Mouse (Mus musculus) mammary gland, adult 2 months (tissue): Measurements from ENCODE around the gene Hoxc12. TPM values are rescaled to one million over a fixed set of nuclear protein-coding genes. Genes with fewer than 3 reads are reported as not detected.

ENCODE experiments used
- polyA plus RNA-seq: library from polyadenylated mRNA; depleted of rRNA; stranded (reverse); fragments of >200 nt; gene quantifications from 2 replicates; pipeline ENCODE4 v1.2.3, GENCODE M21; 2012; ENCODE audit warnings: low replicate concordance; rRNA removed

Hoxc12 gene
- polyA plus RNA-seq: not detected in 2 replicates

DNA sequence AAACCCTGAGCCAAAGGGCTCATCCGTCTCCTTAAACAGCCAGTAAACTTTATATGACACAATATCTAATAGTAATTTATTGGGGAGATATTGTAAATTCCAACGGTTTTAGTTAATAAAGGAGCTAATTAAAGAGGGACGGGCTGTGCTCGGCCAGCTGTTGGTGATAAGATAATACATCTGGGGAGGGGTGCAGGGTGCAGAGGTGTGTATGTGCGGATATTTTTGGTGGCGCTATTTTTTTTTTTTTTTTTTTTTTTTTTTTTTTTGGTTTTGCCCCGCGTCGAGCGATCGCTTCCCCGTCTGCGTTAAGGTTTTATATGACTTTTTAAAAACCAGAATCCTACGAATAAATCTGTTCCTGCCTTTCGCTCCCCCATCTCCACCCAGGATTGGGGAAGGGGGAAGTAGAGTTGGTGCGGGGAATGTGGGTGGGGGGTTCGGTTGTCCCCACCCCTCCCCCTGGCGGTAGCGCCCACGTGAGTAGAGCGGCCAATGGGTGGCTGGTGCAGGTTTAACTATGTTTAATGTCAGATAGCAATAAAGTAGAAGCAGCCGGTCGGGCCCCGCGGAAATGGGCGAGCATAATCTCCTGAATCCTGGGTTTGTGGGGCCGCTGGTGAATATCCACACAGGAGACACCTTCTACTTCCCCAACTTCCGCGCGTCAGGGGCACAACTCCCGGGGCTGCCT, at the start of gene Hoxc12:
Gene Hoxc12, plus strand, starts transcription at position 479 of the 694 bp plus-strand sequence.

DNA sequence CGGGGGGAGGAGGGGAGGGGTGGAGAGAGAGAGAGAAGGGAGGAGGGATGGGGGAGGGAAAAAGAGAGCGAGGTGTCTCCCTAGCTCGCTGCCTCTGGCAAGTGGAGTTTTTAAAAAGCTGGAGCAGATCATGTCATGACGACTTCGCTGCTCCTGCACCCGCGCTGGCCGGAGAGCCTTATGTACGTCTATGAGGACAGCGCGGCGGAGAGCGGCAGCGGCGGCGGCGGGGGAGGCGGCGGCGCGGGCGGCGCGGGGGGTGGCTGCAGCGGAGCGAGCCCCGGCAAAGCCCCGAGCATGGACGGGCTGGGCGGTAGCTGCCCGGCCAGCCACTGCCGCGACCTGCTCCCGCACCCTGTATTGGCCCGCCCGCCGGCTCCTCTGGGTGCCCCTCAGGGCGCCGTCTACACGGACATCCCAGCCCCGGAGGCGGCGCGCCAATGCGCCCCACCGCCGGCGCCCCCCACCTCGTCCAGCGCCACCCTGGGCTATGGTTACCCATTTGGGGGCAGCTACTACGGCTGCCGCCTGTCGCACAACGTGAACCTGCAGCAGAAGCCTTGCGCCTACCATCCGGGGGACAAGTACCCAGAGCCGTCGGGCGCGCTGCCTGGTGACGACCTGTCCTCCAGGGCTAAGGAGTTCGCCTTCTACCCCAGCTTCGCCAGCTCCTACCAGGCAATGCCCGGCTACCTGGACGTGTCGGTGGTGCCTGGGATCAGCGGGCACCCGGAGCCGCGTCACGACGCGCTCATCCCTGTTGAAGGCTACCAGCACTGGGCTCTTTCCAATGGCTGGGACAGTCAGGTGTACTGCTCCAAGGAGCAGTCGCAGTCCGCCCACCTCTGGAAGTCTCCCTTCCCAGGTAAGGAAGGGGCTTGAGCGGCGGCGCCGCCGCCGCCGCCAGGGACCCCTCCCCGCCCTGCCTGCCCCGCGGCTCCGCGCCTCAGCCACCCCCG, 15.2 kb upstream of the Hoxc12 start, which contains the start of gene Hoxc13:
Gene Hoxc13, plus strand, starts transcription at position 51 of the 959 bp plus-strand sequence.

DNA sequence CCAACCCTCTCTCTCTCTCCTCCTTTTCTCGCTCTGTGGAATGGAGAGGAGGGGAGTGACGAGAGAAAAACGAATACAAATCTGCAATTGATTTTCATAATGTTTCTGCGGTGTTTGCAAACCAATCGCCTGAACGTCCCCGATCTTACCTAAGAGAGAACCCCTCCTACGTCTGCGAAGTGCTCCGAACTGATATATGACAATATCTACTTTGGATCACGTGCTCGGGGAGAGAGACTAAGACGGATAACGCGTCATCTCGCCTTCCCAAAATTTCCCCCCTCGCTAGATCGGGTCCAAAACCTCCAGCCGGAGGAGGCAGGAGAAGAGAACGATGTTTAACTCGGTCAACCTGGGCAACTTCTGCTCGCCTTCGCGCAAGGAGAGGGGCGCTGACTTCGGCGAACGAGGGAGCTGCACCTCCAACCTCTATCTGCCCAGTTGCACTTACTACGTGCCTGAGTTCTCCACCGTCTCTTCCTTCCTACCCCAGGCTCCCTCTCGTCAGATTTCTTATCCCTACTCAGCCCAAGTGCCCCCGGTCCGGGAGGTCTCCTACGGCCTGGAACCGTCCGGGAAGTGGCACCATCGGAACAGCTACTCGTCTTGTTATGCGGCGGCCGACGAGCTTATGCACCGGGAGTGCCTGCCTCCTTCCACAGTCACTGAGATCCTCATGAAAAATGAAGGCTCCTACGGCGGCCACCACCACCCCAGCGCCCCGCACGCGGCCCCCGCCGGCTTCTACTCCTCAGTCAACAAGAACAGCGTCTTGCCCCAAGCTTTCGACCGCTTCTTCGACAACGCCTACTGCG, 17.8 kb downstream of the Hoxc12 start, which contains the start of gene Hoxc11:
Gene Hoxc11, plus strand, starts transcription at position 236 of the 815 bp plus-strand sequence.

DNA sequence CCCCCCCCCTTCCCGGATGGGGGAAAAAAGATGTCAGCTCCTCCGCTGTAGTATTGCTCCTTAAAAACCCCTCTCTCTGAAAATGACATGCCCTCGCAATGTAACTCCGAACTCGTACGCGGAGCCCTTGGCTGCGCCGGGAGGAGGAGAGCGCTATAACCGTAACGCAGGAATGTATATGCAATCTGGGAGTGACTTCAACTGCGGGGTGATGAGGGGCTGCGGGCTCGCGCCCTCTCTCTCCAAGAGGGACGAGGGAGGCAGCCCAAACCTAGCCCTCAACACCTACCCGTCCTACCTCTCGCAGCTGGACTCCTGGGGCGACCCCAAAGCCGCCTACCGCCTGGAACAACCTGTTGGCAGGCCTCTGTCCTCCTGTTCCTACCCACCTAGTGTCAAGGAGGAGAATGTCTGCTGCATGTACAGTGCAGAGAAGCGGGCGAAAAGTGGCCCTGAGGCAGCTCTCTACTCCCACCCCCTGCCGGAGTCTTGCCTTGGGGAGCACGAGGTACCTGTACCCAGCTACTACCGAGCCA, 30.3 kb downstream of the Hoxc12 start, which contains the start of gene Hoxc10:
Gene Hoxc10, plus strand, starts transcription at position 21 of the 536 bp plus-strand sequence.

DNA sequence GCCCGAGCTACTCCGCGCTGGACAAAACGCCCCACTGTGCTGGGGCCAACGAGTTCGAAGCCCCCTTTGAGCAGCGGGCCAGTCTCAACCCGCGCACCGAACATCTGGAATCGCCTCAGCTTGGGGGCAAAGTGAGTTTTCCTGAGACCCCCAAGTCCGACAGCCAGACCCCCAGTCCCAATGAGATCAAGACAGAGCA, 30.7 kb downstream of the Hoxc12 start, which contains the start of gene Hoxc5:
Gene Hoxc5, plus strand, starts transcription at position 132 of the 199 bp plus-strand sequence.

DNA sequence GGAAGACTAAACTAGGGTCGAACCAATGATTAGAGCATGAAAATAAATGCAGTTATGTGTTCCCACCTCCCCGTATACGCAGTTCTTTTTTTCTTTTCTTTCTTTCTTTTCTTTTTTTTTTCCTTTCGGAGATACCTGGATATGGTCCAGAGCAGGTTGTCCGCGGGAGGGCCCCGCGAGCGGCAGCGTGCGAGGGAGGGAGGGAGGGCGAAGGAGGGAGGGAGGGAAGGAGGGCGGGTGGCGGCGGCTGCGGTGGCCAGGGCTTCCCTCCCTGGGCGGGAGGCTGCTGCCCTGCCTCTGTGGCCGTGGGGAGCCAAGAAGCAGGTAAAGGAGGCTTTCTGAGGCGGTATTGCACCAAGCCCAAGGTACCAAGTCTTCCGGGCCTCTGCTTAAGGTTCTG, 39.6 kb downstream of the Hoxc12 start, which contains the start of gene Hoxc9:
Gene Hoxc9, plus strand, starts transcription at position 269 of the 400 bp plus-strand sequence.

Other genes starting within 250 kb of the Hoxc12 start
- 47.3 and 82.5 TPM in 2 replicates for gene Calcoco1, start 214.6 kb upstream of the Hoxc12 start, polyA plus RNA-seq
- 0.06 TPM in 1 of 2 replicates, not detected in the other for gene Hoxc13, start 15.7 kb upstream of the Hoxc12 start, polyA plus RNA-seq
- gene Hoxc11, start 17.7 kb downstream of the Hoxc12 start, polyA plus RNA-seq: 0.13 TPM in 1 of 2 replicates, not detected in the other
- gene Hoxc10, start 30.0 kb downstream of the Hoxc12 start, polyA plus RNA-seq: 5.7 and 16.2 TPM in 2 replicates
- gene Hoxc5, start 30.7 kb downstream of the Hoxc12 start, polyA plus RNA-seq: 6.7 and 10.3 TPM in 2 replicates
- 3.3 and 27.1 TPM in 2 replicates for gene Hoxc9, start 39.7 kb downstream of the Hoxc12 start, polyA plus RNA-seq
- gene Hoxc8, start 53.9 kb downstream of the Hoxc12 start, polyA plus RNA-seq: 12.5 and 20.6 TPM in 2 replicates
- 20.9 and 23.9 TPM in 2 replicates for gene Hoxc6, start 61.5 kb downstream of the Hoxc12 start, polyA plus RNA-seq
- gene Hoxc4, start 82.2 kb downstream of the Hoxc12 start, polyA plus RNA-seq: 2.9 and 3.3 TPM in 2 replicates
- 22.0 and 22.7 TPM in 2 replicates for gene Smug1, start 230.3 kb downstream of the Hoxc12 start, polyA plus RNA-seq